Comparison of ENCODE assay signal across 29 mouse cellular contexts in the genomic region with DNA sequence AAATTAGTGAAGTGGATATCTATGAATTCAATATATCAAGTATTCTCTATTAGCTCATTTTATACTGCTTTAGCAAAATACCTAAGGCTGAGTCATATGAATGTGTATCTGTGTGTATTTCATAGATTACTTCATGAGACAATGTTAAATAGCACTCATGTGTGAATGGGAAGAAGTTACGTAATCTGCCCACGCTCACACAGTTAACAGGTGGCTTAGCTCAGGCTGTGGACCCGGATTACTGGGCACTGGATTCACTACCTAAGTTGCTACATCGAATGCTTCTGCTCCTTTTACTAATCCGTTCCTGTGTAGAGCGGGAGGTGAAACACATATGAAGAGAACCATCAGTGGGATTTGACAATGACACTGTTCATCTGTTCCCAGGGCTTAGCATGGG. TPM values are rescaled to one million over a fixed set of nuclear protein-coding genes. Genes with fewer than 3 reads are reported as not detected.
A peak's percentile ranks its signal among the peaks of the same experiment; 100 is the strongest.
DNase-seq lines count a peak whose midpoint lies in the region; ATAC-seq and TF ChIP-seq lines count a peak whose summit lies in the region.
"Had no signal": no experiment of that assay in that cellular context is flagged by ENCODE, and none has a peak within 500 bp of the region (broad histone marks: within the 10 kb centered on the region; RNA-seq: fewer than 3 reads in every experiment).

No protein-coding gene starts in this region.

- peak; percentile 64 for ATAC-seq in liver, postnatal 0 days
- ATAC-seq: forebrain, embryonic 16.5 days; hindbrain, embryonic 16.5 days; intestine, embryonic 15.5 days had no signal

- H3K4me3 ChIP-seq in liver, postnatal 0 days (ENCODE audit: low read depth, low read length): no peak overlapping the region
- H3K4me3 ChIP-seq in C2C12 (ENCODE audit: insufficient read depth, poor library complexity, severe bottlenecking): no peak overlapping the region
- H3K4me3 ChIP-seq: embryonic facial prominence, embryonic 12.5 days; embryonic facial prominence, embryonic 15.5 days; forebrain, embryonic 12.5 days; gastrocnemius, adult 2 months; heart, embryonic 15.5 days; hindbrain, embryonic 10.5 days; hindbrain, embryonic 13.5 days; intestine, embryonic 15.5 days had no signal

- H3K27me3 ChIP-seq in liver, postnatal 0 days (ENCODE audit: insufficient read depth, low read length): no peaks in the 10 kb centered on the region
- H3K27me3 ChIP-seq in C2C12 (ENCODE audit: control insufficient read depth, insufficient read depth, insufficient read length): peaks cover 11% of the 10 kb centered on the region
- H3K27me3 ChIP-seq: CH12.LX; embryonic facial prominence, embryonic 12.5 days; embryonic facial prominence, embryonic 15.5 days; forebrain, embryonic 12.5 days; heart, embryonic 15.5 days; hindbrain, embryonic 13.5 days; intestine, embryonic 15.5 days had no signal

- H3K36me3 ChIP-seq in liver, postnatal 0 days (replicated peaks; ENCODE audit: insufficient read depth, low read length): no peaks in the 10 kb centered on the region
- no peaks in the 10 kb centered on the region for H3K36me3 ChIP-seq in C2C12 (ENCODE audit: control insufficient read depth, insufficient read depth)
- H3K36me3 ChIP-seq: embryonic facial prominence, embryonic 12.5 days; embryonic facial prominence, embryonic 15.5 days; forebrain, embryonic 12.5 days; G1E; heart, embryonic 15.5 days; hindbrain, embryonic 10.5 days; hindbrain, embryonic 13.5 days; intestine, embryonic 15.5 days had no signal

- H3K4me1 ChIP-seq in liver, postnatal 0 days (ENCODE audit: insufficient read depth): peaks cover 8% of the 10 kb centered on the region; the same call in 1 of the 2 replicates
- H3K4me1 ChIP-seq: embryonic facial prominence, embryonic 12.5 days; forebrain, embryonic 12.5 days; hindbrain, embryonic 10.5 days; hindbrain, embryonic 13.5 days; intestine, embryonic 15.5 days had no signal

- no peak overlapping the region for H3K4me2 ChIP-seq in liver, postnatal 0 days (ENCODE audit: low read depth, low read length)
- H3K4me2 ChIP-seq: embryonic facial prominence, embryonic 12.5 days; embryonic facial prominence, embryonic 15.5 days; forebrain, embryonic 12.5 days; heart, embryonic 11.5 days; heart, embryonic 15.5 days; hindbrain, embryonic 13.5 days; intestine, embryonic 15.5 days had no signal

- H3K9me3 ChIP-seq in liver, postnatal 0 days (ENCODE audit: low read length): no peaks in the 10 kb centered on the region
- H3K9me3 ChIP-seq: embryonic facial prominence, embryonic 12.5 days; embryonic facial prominence, embryonic 15.5 days; forebrain, embryonic 12.5 days; G1E; heart, embryonic 15.5 days; hindbrain, embryonic 10.5 days; hindbrain, embryonic 13.5 days; intestine, embryonic 15.5 days had no signal

- H3K79me3 ChIP-seq in C2C12 (ENCODE audit: low read depth): no peaks in the 10 kb centered on the region

- H3K27ac ChIP-seq in liver, postnatal 0 days (ENCODE audit: low read depth): no peak overlapping the region
- H3K27ac ChIP-seq: embryonic facial prominence, embryonic 12.5 days; embryonic facial prominence, embryonic 15.5 days; forebrain, embryonic 12.5 days; gastrocnemius, adult 2 months; heart, embryonic 15.5 days; hindbrain, embryonic 10.5 days; hindbrain, embryonic 13.5 days; intestine, embryonic 15.5 days had no signal

- WGBS in liver, postnatal 0 days (ENCODE audit: insufficient replicate concordance): 79% methylated on average over 6 of the region's 6 CpGs

- no peak for TF ChIP-seq EP300 in liver, postnatal 0 days (IDR thresholded peaks at IDR 0.05; ENCODE audit: low read depth)

- no peak overlapping the region for H3K9ac ChIP-seq in liver, postnatal 0 days (replicated peaks)
- H3K9ac ChIP-seq: embryonic facial prominence, embryonic 12.5 days; embryonic facial prominence, embryonic 15.5 days; forebrain, embryonic 12.5 days; heart, embryonic 15.5 days; hindbrain, embryonic 13.5 days; intestine, embryonic 15.5 days had no signal

- H3K79me2 ChIP-seq in C2C12 (ENCODE audit: control insufficient read depth, insufficient read depth): no peaks in the 10 kb centered on the region

- no peak overlapping the region for H3ac ChIP-seq in C2C12 (ENCODE audit: control insufficient read depth, insufficient read length, low read depth)

- TF ChIP-seq CTCF in liver, postnatal 0 days (IDR thresholded peaks at IDR 0.05; ENCODE audit: low read depth): no peak
- TF ChIP-seq CTCF in C2C12 (IDR thresholded peaks at IDR 0.05; ENCODE audit: control insufficient read depth, insufficient read depth, insufficient read length): no peak

- no peak for DNase-seq in liver, postnatal 0 days
- DNase-seq in liver (no peak), 416B (ENCODE audit: low read depth) (peak; percentile 5)
- peak; percentile 54 for DNase-seq in gonadal fat pad, adult 2 months (ENCODE audit: low read depth)
- no peak for DNase-seq in urinary bladder, adult 2 months (ENCODE audit: low spot score)
- DNase-seq in frontal cortex, postnatal 10 days (ENCODE audit: low spot score in 2 of 2): no peak
- DNase-seq: adrenal gland, adult 2 months; adrenal gland, postnatal 14 days; cerebellum, adult 11 months; cerebellum, adult 2 months; cerebellum, adult 9-11 months; cerebellum, postnatal 25 days; gastrocnemius, adult 2 months; gastrocnemius, postnatal 14 days; heart, postnatal 10 days; heart, postnatal 36 days had no signal

TF ChIP-seq in C2C12, 6 proteins besides CTCF, POLR2A, EP300 and RAD21:
- TF ChIP-seq CEBPB (IDR thresholded peaks at IDR 0.05; ENCODE audit: low read depth) (peak; percentile 7), FOSL1 (IDR thresholded peaks at IDR 0.05; ENCODE audit: insufficient read depth, low read length, poor library complexity, severe bottlenecking) (no peak)

RNA-seq across cellular contexts. Expression of gene Arhgap29, which starts 15.3 kb away (rescaled TPM):
- 7.3 and 10.4 TPM in 2 replicates for polyA plus RNA-seq in liver, postnatal 0 days (2015; fragmentation: Nextera tagmentation; extraction: Ambion mirVana)
- 5.8 TPM for polyA plus RNA-seq in C2C12 (2012; fragmentation: generic; extraction: Trizol)
- 35.5 and 47.4 TPM in 2 replicates for polyA plus RNA-seq in gonadal fat pad, adult 2 months (2012; rRNA removed)
- polyA plus RNA-seq in urinary bladder, adult 2 months (2012; rRNA removed): 38.3 and 41.1 TPM in 2 replicates

Comparison
In these comparisons a context has a peak if more than half of its experiments do, and no peak if none do; other contexts are left out.
1. DNase-seq: peak in 416B (single experiment) and gonadal fat pad, adult 2 months (single experiment); none in liver, postnatal 0 days (single experiment), liver (single experiment), urinary bladder, adult 2 months (single experiment) and frontal cortex, postnatal 10 days (0 of 2).